Mouse (Mus musculus) lung, adult 2 months (tissue): ENCODE measurements at regions not wholly inside any gene's neighbourhood (a gene's known extent, or its start where the extent isn't known, plus 50 kb on each side); places are given as distances from the start of the nearest gene placed in this dataset.

Experiments
- CTCF ChIP-seq: fragments of 200-500 bp; IDR thresholded peaks from 2 replicates; pipeline ENCODE4 v1.5.1; 2011; ENCODE audit warnings: mild to moderate bottlenecking, low read length, control low read depth; ENCODE audit not compliant: insufficient read depth
- POLR2A ChIP-seq: fragments of 200-500 bp; IDR thresholded peaks from 2 replicates; pipeline ENCODE4 v1.6.1; 2011; ENCODE audit warnings: low read depth, mild to moderate bottlenecking, control low read depth, low read length, borderline replicate concordance; ENCODE audit errors: extremely low read depth

DNA sequence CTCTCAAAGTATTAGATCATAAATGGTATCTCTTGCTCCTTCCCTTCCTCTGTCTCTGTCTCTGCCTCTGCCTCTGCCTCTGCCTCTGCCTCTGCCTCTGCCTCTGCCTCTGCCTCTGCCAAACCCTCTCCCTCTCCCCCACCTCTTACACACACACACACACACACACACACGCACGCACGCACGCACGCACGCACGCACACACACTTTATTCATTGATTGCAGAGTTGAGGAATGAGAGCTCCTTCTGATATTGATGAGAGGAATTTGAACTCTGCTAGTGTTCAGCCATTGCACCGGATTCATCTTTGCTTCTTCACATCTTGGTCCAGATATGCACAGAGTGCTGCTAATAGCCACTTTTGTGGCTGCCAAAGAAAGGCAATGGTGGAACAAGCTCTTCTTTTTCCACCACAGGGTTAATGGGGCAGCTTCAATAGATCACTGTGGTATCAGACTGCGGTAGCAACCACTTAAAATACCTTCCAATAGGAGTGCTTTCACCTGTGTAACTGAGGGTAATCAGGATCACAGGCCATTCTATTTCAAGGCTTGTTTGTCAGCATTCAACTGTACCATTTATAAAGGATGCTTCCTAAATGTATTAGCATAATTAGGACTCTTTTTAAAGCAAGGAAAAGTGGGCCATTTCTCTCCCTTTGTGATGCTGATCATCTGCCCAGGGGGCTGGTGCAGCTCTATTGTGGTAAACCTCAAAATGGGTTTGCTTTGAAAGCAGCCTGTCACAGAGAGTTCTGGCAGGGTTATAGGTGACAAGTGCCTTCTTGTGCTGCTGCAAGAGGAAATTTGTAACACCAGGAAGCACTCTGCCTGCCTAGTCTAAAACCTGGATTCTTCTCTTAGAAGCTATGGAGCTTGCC lies 559.8 kb upstream of the Fam98a start:
- TF ChIP-seq CTCF (no peak), POLR2A (no peak)
